Mouse (Mus musculus) forebrain, embryonic 10.5 days (tissue): ENCODE measurements around the gene Hes3. TPM values are rescaled to one million over a fixed set of nuclear protein-coding genes. Genes with fewer than 3 reads are reported as not detected.

Experiments
- DNase-seq: peaks from one replicate; pipeline ENCODE4 v3.0.0-alpha.2; 2017; ENCODE audit warnings: low spot score; ENCODE audit errors: extremely low spot score
- H3K27ac ChIP-seq: fragments of 300-500 bp; sonication (generic); 2 replicates; pipeline ENCODE4 v1.5.1; 2016; ENCODE audit warnings: mild to moderate bottlenecking
- H3K27me3 ChIP-seq: fragments of 300-500 bp; sonication (generic); 2 replicates; pipeline ENCODE4 v1.6.1; 2016; ENCODE audit warnings: mild to moderate bottlenecking; ENCODE audit not compliant: poor library complexity, severe bottlenecking
- H3K36me3 ChIP-seq: fragments of 300-500 bp; sonication (generic); replicated peaks from 2 replicates; pipeline ENCODE4 v1.6.1; 2016; ENCODE audit warnings: mild to moderate bottlenecking, moderate library complexity
- H3K4me1 ChIP-seq: fragments of 300-500 bp; sonication (generic); 2 replicates; pipeline ENCODE4 v1.6.1; 2016
- H3K4me3 ChIP-seq: fragments of 300-500 bp; sonication (generic); 2 replicates; pipeline ENCODE4 v1.5.1; 2016; ENCODE audit warnings: mild to moderate bottlenecking, moderate library complexity
- H3K9me3 ChIP-seq: fragments of 300-500 bp; sonication (generic); 2 replicates; pipeline ENCODE4 v1.6.1; 2016; ENCODE audit warnings: mild to moderate bottlenecking, moderate library complexity
- WGBS: fragments of 180-500 bp; shearing (Covaris S2); methylation state at CpG from one replicate; pipeline ENCODE4 v1.1.7; 2016; 5-methylcytosine and 5-hydroxymethylcytosine counted together
- polyA plus RNA-seq: library from polyadenylated mRNA; unstranded; fragments of >200 nt; fragmentation: Nextera tagmentation; extraction: Ambion mirVana; gene quantifications from 2 replicates; pipeline ENCODE4 v1.2.1, GENCODE M21; 2016

Hes3 gene
- polyA plus RNA-seq, 1 experiment from 2014 or later: 0.92 TPM

GRCm38 (mm10) chr4:152298836-152299235 lies 7.4 kb upstream of the Hes3 start:
- Histone ChIP-seq H3K27ac (no peak overlapping the region), H3K4me1 (peaks cover 42% of the 10 kb centered on the region), H3K4me3 (peak overlapping the region; percentile 89; the same call in 1 of the 2 replicates), H3K27me3 (peaks cover 37% of the 10 kb centered on the region), H3K9me3 (no peaks in the 10 kb centered on the region), H3K36me3 (peaks cover 44% of the 10 kb centered on the region)
- no peak for DNase-seq
- 90% methylated on average over 14 of the region's 14 CpGs for WGBS

DNA sequence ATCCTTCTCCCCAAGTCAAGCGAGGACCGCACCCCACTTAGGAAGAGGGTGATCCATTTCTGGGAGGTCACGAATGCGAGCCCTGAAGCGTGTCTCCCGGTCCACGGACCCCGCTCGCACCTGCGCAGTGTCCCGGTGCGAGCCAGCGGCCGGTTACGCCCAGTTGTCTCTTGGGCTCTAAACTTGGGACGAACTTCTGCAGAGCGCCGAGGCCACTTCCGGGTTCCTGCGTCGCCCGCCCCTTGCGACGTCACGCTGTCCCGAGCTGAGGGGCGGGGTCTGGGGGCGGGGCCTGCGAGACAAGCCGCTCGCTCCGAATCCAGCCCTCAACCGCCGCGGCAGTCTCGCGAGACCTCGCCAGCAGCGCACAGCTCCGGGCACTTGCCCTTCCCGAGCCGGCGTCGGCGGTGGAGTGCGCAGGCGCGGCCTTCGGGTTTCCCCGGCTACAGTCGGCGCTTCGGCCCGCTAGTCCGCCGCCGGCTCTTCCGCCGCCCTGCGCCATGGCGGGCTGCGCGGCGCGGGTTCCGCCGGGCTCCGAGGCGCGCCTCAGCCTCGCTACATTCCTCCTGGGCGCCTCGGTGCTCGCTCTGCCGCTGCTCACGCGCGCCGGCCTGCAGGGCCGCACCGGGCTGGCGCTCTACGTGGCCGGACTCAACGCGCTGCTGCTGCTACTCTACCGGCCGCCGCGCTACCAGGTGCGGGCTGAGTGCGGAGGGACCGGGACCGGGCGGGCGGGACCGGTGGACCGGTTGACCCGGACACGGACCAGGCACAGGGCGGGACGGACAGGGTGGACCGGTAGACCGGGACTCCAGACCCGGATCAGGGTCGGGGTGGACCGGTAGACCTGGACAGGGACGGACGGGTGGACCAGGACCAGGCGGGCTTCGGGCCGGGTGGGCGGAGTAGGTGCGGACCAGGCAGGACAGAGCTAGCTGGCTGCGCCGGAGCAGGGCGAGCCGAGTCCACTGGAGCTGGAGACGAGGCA lies 5.7 kb upstream of the Hes3 start, which contains the start of gene Icmt:
TSS of gene Icmt (plus strand) at position 354 of the 988 bp plus-strand sequence.
- Histone ChIP-seq H3K4me3 (peak within 1 kb of the TSS; percentile 89), H3K36me3 (peaks cover 27% of the 10 kb centered on the region), H3K9me3 (no peaks in the 10 kb centered on the region), H3K27ac (peak within 1 kb of the TSS; percentile 92), H3K27me3 (peaks cover 53% of the 10 kb centered on the region), H3K4me1 (peaks cover 58% of the 10 kb centered on the region)
- under 1% methylated on average over 119 of the region's 119 CpGs for WGBS
- DNase-seq: peak; percentile 98

DNA sequence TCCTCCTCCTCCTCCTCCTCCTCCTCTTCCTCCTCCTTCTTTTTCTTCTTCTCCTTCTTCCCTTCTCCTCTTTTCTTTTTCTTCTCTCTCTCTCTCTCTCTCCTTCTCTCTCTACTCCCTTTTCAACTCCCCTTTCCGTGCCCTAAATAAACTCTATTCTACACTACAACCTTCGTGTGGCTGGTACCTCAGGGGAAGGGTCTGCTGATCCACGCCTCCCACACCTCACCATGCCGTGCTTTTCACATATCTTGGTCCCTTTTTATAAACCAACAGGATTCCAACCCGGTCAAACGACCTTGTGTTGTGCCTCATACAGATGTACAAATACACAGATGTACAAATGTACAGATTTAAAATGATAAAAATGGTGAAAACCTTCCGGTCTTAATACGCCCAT lies 4.9 kb upstream of the Hes3 start:
- no peak for DNase-seq
- H3K27me3 ChIP-seq: peaks cover 61% of the 10 kb centered on the region
- peak overlapping the region; percentile 89 for H3K4me3 ChIP-seq
- H3K36me3 ChIP-seq: peaks cover 19% of the 10 kb centered on the region
- no peaks in the 10 kb centered on the region for H3K9me3 ChIP-seq
- H3K27ac ChIP-seq: 0 out of 2 replicates have a peak overlapping the region, but pooled peaks have one; percentile 92
- H3K4me1 ChIP-seq: peaks cover 66% of the 10 kb centered on the region
- 19% methylated on average over 8 of the region's 8 CpGs for WGBS

DNA sequence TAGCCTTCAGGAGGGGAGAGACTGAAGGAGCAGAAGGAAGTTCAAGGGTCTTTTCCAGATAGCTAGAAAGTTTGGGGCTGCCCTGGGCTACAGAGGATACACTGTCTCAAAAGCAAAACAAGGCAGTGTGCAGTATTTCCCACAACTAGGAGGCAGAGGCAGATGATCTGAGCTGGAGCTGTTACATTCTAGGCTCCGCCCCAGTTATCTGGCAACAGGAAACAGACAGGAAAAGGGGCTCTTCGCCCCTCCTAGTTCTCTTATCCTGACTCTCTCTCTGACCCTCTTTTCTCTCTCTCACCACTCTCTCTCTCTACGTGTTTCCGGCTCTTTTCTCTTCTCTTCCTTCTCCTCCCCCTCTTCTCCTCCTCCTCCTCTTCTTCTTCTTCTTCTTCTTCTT lies 4.5 kb upstream of the Hes3 start:
- Histone ChIP-seq H3K36me3 (peaks cover 14% of the 10 kb centered on the region), H3K27me3 (peaks cover 66% of the 10 kb centered on the region), H3K27ac (no peak overlapping the region), H3K4me3 (no peak overlapping the region; the same call in 1 of the 2 replicates), H3K4me1 (peaks cover 71% of the 10 kb centered on the region), H3K9me3 (no peaks in the 10 kb centered on the region)
- WGBS: 51% methylated on average over 4 of the region's 4 CpGs
- DNase-seq: no peak

GRCm38 (mm10) chr4:152294188-152294929 lies 2.9 kb upstream of the Hes3 start:
- no peak overlapping the region for H3K27ac ChIP-seq
- H3K9me3 ChIP-seq: no peaks in the 10 kb centered on the region
- H3K27me3 ChIP-seq: peaks cover 81% of the 10 kb centered on the region
- WGBS: 58% methylated on average over 10 of the region's 10 CpGs
- no peak overlapping the region for H3K4me3 ChIP-seq
- peaks cover 85% of the 10 kb centered on the region for H3K4me1 ChIP-seq
- no peak for DNase-seq
- H3K36me3 ChIP-seq: no peaks in the 10 kb centered on the region

DNA sequence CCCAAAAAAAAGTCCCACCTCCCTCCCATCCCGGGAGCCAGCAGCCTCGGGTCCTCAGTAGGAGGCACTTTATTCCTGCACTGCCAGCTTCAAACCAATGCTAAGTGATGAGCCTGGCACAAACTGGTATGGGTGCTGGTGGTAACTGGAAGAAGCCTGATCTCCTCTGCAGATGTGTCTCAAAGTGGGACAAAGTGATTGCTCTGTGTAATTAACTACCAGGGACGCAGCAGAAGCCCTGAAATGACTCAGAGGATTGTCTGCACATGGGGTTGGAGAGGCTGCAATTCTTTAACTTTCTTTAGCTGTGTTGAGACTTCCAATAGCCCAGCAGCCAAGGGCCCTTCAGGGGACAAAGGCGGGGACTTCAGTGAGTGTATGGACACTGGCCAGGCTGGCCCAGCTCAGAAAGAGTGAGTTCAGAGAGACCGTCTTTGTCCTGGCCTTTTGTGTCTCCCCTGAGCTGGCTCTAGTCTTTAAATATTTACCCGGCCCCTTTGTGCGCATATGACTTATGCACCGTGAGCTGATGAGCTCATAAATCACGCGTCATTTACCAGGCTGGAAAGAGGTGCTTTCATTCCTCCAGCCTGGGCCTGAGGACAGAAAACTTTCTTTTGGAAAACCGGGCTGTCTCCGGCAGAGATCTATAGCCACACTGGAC lies 772 bp upstream of the Hes3 start:
- Histone ChIP-seq H3K4me3 (peak overlapping the region; percentile 19; the same call in 1 of the 2 replicates), H3K27me3 (peaks cover 94% of the 10 kb centered on the region), H3K4me1 (peaks cover 84% of the 10 kb centered on the region), H3K27ac (peak overlapping the region; percentile 41; the same call in 1 of the 2 replicates), H3K36me3 (no peaks in the 10 kb centered on the region), H3K9me3 (peaks cover 3% of the 10 kb centered on the region)
- WGBS: 10% methylated on average over 12 of the region's 12 CpGs
- no peak for DNase-seq

DNA sequence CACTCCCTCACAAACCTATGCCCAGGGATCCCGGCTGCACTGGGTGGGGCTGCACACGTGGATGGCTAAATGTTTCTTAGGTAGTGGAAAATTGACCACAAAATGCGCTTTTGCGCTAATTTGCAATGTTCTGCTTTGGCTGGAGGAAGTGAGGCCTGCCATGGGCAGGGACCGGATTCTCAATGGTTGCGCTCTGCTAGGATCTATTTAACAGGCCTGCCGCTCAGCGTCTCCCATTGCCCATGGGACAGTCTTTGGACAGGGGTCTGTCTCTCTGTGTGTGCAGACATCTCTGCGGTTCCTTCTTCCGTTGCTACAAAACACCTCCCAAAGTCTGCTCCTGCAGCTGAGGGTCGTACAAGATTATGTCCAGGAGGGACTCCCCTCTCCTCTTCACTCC lies 471 bp downstream of the Hes3 start:
- DNase-seq: no peak
- Histone ChIP-seq H3K4me1 (peaks cover 87% of the 10 kb centered on the region), H3K9me3 (peaks cover 3% of the 10 kb centered on the region), H3K27ac (peak overlapping the region; percentile 78; the same call in 1 of the 2 replicates), H3K27me3 (peaks cover 99% of the 10 kb centered on the region), H3K4me3 (peak overlapping the region; percentile 45), H3K36me3 (no peaks in the 10 kb centered on the region)
- WGBS: 5% methylated on average over 11 of the region's 11 CpGs

DNA sequence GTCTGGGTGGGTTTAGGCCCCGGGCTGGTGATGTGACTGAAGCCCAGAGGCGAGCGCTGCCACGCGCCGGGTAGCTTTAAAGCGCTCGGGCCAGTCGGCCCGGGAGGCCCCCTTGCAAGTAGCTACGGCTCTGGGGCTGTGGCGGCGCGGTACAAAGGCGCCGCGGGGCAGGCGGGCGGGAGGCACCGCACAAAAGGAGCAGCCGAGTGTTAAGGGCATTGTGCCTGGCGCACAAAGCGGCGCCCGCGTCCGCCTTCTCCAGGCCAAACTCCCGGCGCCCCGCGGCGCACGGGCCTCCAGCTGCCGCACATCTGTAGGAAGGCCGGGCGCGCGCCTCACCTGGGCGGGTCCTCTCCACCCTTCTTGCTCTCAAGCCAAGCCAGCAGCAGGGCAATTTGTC lies 1.1 kb downstream of the Hes3 start:
- H3K4me1 ChIP-seq: peaks cover 82% of the 10 kb centered on the region
- DNase-seq: peak; percentile 75
- under 1% methylated on average over 39 of the region's 39 CpGs for WGBS
- H3K36me3 ChIP-seq: no peaks in the 10 kb centered on the region
- H3K9me3 ChIP-seq: peaks cover 3% of the 10 kb centered on the region
- peaks cover 99% of the 10 kb centered on the region for H3K27me3 ChIP-seq
- peak overlapping the region; percentile 78 for H3K27ac ChIP-seq
- H3K4me3 ChIP-seq: peak overlapping the region; percentile 45

GRCm38 (mm10) chr4:152288398-152288945 lies 3.0 kb downstream of the Hes3 start:
- no peaks in the 10 kb centered on the region for H3K36me3 ChIP-seq
- no peak overlapping the region; the same call in 1 of the 2 replicates for H3K4me3 ChIP-seq
- H3K4me1 ChIP-seq: peaks cover 75% of the 10 kb centered on the region
- no peak overlapping the region for H3K27ac ChIP-seq
- peaks cover 3% of the 10 kb centered on the region for H3K9me3 ChIP-seq
- peaks cover 99% of the 10 kb centered on the region for H3K27me3 ChIP-seq
- WGBS: 38% methylated on average over 18 of the region's 18 CpGs
- DNase-seq: no peak

GRCm38 (mm10) chr4:152287317-152288120 lies 3.9 kb downstream of the Hes3 start:
- no peak for DNase-seq
- H3K4me1 ChIP-seq: peaks cover 74% of the 10 kb centered on the region
- H3K27me3 ChIP-seq: peaks cover 99% of the 10 kb centered on the region
- WGBS: 8% methylated on average over 19 of the region's 19 CpGs
- H3K4me3 ChIP-seq: peak overlapping the region; percentile 45; the same call in 1 of the 2 replicates
- no peak overlapping the region for H3K27ac ChIP-seq
- peaks cover 3% of the 10 kb centered on the region for H3K9me3 ChIP-seq
- H3K36me3 ChIP-seq: no peaks in the 10 kb centered on the region

GRCm38 (mm10) chr4:152286887-152287286 lies 4.6 kb downstream of the Hes3 start:
- peaks cover 3% of the 10 kb centered on the region for H3K9me3 ChIP-seq
- peaks cover 68% of the 10 kb centered on the region for H3K4me1 ChIP-seq
- no peak overlapping the region for H3K27ac ChIP-seq
- H3K4me3 ChIP-seq: peak overlapping the region; percentile 45
- DNase-seq: peak; percentile 67
- H3K36me3 ChIP-seq: no peaks in the 10 kb centered on the region
- peaks cover 99% of the 10 kb centered on the region for H3K27me3 ChIP-seq
- WGBS: 3% methylated on average over 26 of the region's 26 CpGs
